Mouse (Mus musculus) c-Kit-positive CD71-positive TER-119-negative erythroid progenitor cells, embryonic 14.5 days (primary cell): ENCODE measurements around the gene Gm20924.
"Not testable (repeated sequence)": the region's sequence is repeated elsewhere in the genome, so short reads cannot be mapped to it uniquely, and the experiment has no call there.

Experiments used
- DNase-seq: peaks from one replicate; pipeline ENCODE4 v3.0.0-alpha.2; 2013; ENCODE audit warnings: low read depth

Gm20924 gene

GRCm38 (mm10) chrY:65207427-65207826 lies at the start of gene Gm20924:
Gene Gm20924 (minus strand): TSS chrY:65207527.
- DNase-seq = not testable (repeated sequence)
